Mouse (Mus musculus) hindbrain, postnatal 0 days (tissue): ENCODE data around the gene Ttll8. TPM values are rescaled to one million over a fixed set of nuclear protein-coding genes. Genes with fewer than 3 reads are reported as not detected.

Source experiments
- ATAC-seq: fragments of 200-750 bp; cut with Nextera tagmentation; 2 replicates; pipeline ENCODE4 v1.8.0; 2017; ENCODE audit warnings: mild to moderate bottlenecking, moderate TSS enrichment, moderate library complexity
- DNase-seq: peaks from one replicate; pipeline ENCODE4 v3.0.0-alpha.2; 2015; ENCODE audit warnings: low spot score
- H3K27ac ChIP-seq: fragments of 300-500 bp; sonication (generic); 2 replicates; pipeline ENCODE4 v1.5.1; 2014; ENCODE audit warnings: mild to moderate bottlenecking
- H3K27me3 ChIP-seq: fragments of 300-500 bp; sonication (generic); 2 replicates; pipeline ENCODE4 v1.6.1; 2014; ENCODE audit warnings: low read length, mixed read lengths; ENCODE audit not compliant: insufficient read depth
- H3K36me3 ChIP-seq: fragments of 300-500 bp; sonication (generic); 2 replicates; pipeline ENCODE4 v1.6.1; 2014; ENCODE audit warnings: low read length, mixed read lengths; ENCODE audit not compliant: insufficient read depth
- H3K4me1 ChIP-seq: fragments of 300-500 bp; sonication (generic); 2 replicates; pipeline ENCODE4 v1.6.1; 2014; ENCODE audit warnings: antibody characterized with exemption, low read length, mixed read lengths; ENCODE audit not compliant: insufficient read depth
- H3K4me2 ChIP-seq: fragments of 300-500 bp; sonication (generic); 2 replicates; pipeline ENCODE4 v1.6.1; 2014; ENCODE audit warnings: low read depth, mild to moderate bottlenecking, low read length, moderate library complexity, mixed read lengths
- H3K4me3 ChIP-seq: fragments of 300-500 bp; sonication (generic); 2 replicates; pipeline ENCODE4 v1.5.1; 2014; ENCODE audit warnings: low read length
- H3K9ac ChIP-seq: fragments of 300-500 bp; sonication (generic); replicated peaks from 2 replicates; pipeline ENCODE4 v1.6.1; 2014; ENCODE audit warnings: mild to moderate bottlenecking, low read length, moderate library complexity, mixed read lengths
- H3K9me3 ChIP-seq: fragments of 300-500 bp; sonication (generic); 2 replicates; pipeline ENCODE4 v1.6.1; 2016; ENCODE audit warnings: low read length, mixed read lengths
- CTCF ChIP-seq: IDR thresholded peaks from 2 replicates; pipeline ENCODE4 v1.5.1; 2016; ENCODE audit warnings: antibody characterized with exemption, control low read depth, low read depth
- WGBS: fragments of 180-500 bp; shearing (Covaris S2); extraction: QIAGEN DNeasy Blood & Tissue Kit; methylation state at CpG from one replicate; pipeline ENCODE4 v1.1.7; 2014; 5-methylcytosine and 5-hydroxymethylcytosine counted together
- polyA plus RNA-seq: library from polyadenylated mRNA; unstranded; fragments of >200 nt; fragmentation: Nextera tagmentation; extraction: Ambion mirVana; gene quantifications from 2 replicates; pipeline ENCODE4 v1.2.1, GENCODE M21; 2015
- total RNA-seq: library from RNA; depleted of rRNA; stranded (reverse); fragments of >200 nt; gene quantifications from 2 replicates; pipeline ENCODE4 v1.2.3, GENCODE M21; 2014

Ttll8 gene
- total and polyA plus RNA-seq, 2 experiments from 2014 or later: 0.14 to 0.16 TPM

- Histone ChIP-seq H3K27me3 (no peaks in the 10 kb centered on the region), H3K9ac (no peak overlapping the region), H3K4me1 (no peaks in the 10 kb centered on the region), H3K4me2 (no peak overlapping the region), H3K27ac (no peak overlapping the region), H3K9me3 (no peaks in the 10 kb centered on the region), H3K4me3 (no peak overlapping the region), H3K36me3 (no peaks in the 10 kb centered on the region)
- DNase-seq (no peak), ATAC-seq (no peak)
- no peak for TF ChIP-seq CTCF
- WGBS: 54% methylated on average over 6 of the region's 6 CpGs
Measured at GRCm38 (mm10) chr15:88946851-88947250, 7.4 kb downstream of the Ttll8 start.

- Histone ChIP-seq H3K4me2 (no peak overlapping the region), H3K9ac (no peak overlapping the region), H3K4me1 (no peaks in the 10 kb centered on the region), H3K27ac (no peak overlapping the region), H3K4me3 (no peak overlapping the region), H3K9me3 (no peaks in the 10 kb centered on the region), H3K27me3 (no peaks in the 10 kb centered on the region), H3K36me3 (no peaks in the 10 kb centered on the region)
- DNase-seq (peak; percentile 20), ATAC-seq (no peak)
- 69% methylated on average over 5 of the region's 5 CpGs for WGBS
- TF ChIP-seq CTCF: no peak
Measured at GRCm38 (mm10) chr15:88943896-88944551, 10.2 kb downstream of the Ttll8 start.

DNA sequence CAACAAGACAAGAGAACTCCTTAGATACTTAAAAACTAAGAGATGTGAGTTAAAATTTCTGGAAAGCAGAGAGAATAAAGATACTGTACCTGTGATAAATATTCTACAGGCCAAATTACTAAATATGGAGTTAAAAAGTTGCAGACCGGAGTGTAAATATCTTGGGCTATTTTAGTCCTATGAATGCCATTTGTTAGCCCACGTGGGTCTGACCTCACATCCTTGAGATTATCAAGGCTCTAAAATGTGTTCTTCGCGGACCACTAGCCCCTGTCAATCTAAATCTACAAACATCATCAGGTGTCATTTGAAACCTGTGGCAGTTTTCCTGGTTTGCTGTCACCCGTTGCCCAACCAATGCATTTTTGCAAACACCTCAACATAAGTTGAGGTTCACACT lies 11.4 kb downstream of the Ttll8 start:
- TF ChIP-seq CTCF: no peak
- no peak overlapping the region for H3K27ac ChIP-seq
- H3K4me1 ChIP-seq: no peaks in the 10 kb centered on the region
- H3K9me3 ChIP-seq: no peaks in the 10 kb centered on the region
- H3K27me3 ChIP-seq: no peaks in the 10 kb centered on the region
- H3K4me2 ChIP-seq: no peak overlapping the region
- WGBS: 87% methylated on average over 5 of the region's 5 CpGs
- ATAC-seq (no peak), DNase-seq (no peak)
- no peak overlapping the region for H3K4me3 ChIP-seq
- no peaks in the 10 kb centered on the region for H3K36me3 ChIP-seq
- H3K9ac ChIP-seq: no peak overlapping the region

DNA sequence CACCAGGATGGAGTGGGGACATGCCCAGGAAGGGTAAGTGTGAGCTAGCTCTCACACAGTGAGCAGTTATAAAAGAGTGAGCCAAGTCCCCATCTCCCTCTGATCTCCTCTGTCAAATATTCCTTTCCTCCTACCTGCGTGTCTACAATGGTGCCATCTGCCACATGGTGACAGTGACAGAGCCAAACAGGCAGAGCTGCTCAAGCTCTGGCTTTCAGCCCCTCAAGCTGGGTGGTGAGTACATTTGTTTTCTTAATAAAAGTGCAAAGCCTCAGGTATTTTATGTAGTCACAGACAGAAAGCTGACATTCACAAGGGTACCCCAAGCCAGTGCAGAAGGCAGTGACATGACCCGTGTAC lies 16.9 kb downstream of the Ttll8 start:
- TF ChIP-seq CTCF: no peak
- Histone ChIP-seq H3K9ac (no peak overlapping the region), H3K27ac (no peak overlapping the region), H3K36me3 (no peaks in the 10 kb centered on the region), H3K4me1 (no peaks in the 10 kb centered on the region), H3K4me3 (no peak overlapping the region), H3K4me2 (no peak overlapping the region), H3K9me3 (no peaks in the 10 kb centered on the region), H3K27me3 (no peaks in the 10 kb centered on the region)
- DNase-seq (no peak), ATAC-seq (no peak)
- 84% methylated on average over 2 of the region's 2 CpGs for WGBS

DNA sequence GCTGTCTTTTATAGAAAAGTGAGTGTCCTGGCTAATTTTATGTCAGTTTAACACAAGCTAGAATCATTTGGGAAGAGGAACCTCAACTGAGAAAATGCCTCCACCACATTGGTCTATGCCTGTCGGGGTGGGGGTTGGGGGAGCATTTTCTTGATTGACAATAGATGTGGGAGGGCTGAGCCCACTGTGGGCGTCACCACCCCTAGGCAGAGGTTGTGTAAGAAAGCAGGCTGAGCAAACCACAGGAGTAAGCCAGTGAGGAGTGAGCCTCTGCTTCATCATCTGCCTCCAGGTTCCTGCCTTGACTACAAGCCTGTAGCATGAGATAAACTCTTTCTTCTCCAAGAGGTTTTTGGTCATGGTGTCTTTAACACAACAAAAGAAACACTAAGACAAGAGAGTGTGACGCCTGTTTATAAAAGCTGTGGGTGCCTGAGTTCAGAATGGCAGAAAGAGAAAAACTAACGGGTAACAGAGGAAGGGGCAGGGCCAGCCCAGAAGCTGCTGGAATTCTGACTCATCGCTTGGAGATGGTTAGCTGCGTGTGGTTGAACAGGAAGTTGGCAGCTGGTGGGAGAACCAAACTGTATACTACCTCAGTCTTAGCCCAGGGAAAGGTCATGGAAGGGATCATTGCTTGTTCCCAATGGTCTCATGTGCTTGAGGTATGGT lies 17.5 kb downstream of the Ttll8 start:
- no peak overlapping the region for H3K4me3 ChIP-seq
- no peak for ATAC-seq
- no peak for DNase-seq
- no peak overlapping the region for H3K4me2 ChIP-seq
- no peaks in the 10 kb centered on the region for H3K9me3 ChIP-seq
- H3K36me3 ChIP-seq: no peaks in the 10 kb centered on the region
- H3K27ac ChIP-seq: no peak overlapping the region
- WGBS: 57% methylated on average over 6 of the region's 6 CpGs
- no peak overlapping the region for H3K9ac ChIP-seq
- H3K27me3 ChIP-seq: no peaks in the 10 kb centered on the region
- no peaks in the 10 kb centered on the region for H3K4me1 ChIP-seq
- no peak for TF ChIP-seq CTCF

GRCm38 (mm10) chr15:88934141-88934540 lies 20.1 kb downstream of the Ttll8 start:
- ATAC-seq (no peak), DNase-seq (peak; percentile 43)
- Histone ChIP-seq H3K27ac (no peak overlapping the region), H3K9ac (no peak overlapping the region), H3K4me3 (no peak overlapping the region), H3K4me2 (no peak overlapping the region), H3K9me3 (no peaks in the 10 kb centered on the region), H3K27me3 (no peaks in the 10 kb centered on the region), H3K36me3 (no peaks in the 10 kb centered on the region), H3K4me1 (no peaks in the 10 kb centered on the region)
- TF ChIP-seq CTCF: peak; percentile 51
- WGBS: 53% methylated on average over 7 of the region's 7 CpGs

DNA sequence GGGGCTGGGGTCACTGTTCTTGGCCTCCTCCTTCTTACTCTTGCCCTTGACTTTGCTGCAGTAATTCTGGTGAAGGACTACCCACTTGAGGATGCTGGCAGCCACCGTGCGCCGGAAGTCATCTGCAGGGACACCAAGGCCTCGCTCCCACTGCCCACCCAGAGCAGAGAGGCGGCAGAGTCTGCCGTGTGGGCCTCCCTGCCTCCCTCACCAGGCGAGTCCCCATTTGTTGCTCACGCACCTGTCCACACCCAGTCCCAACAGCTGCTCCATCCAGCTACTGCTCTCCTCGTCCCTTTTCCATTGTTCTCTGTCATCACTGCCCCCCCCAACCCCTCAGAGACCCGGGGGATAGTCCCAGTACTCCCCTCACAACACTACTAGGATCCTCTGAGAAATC lies 21.6 kb downstream of the Ttll8 start:
- Histone ChIP-seq H3K27me3 (no peaks in the 10 kb centered on the region), H3K4me1 (no peaks in the 10 kb centered on the region), H3K4me3 (no peak overlapping the region), H3K9me3 (no peaks in the 10 kb centered on the region), H3K36me3 (no peaks in the 10 kb centered on the region), H3K9ac (no peak overlapping the region), H3K4me2 (no peak overlapping the region), H3K27ac (no peak overlapping the region)
- WGBS: 85% methylated on average over 10 of the region's 10 CpGs
- TF ChIP-seq CTCF: no peak
- no peak for ATAC-seq
- no peak for DNase-seq
